Mouse (Mus musculus) liver, embryonic 14.5 days (tissue): ENCODE measurements around the gene Paxbp1.

Experiments used
- CTCF ChIP-seq: IDR thresholded peaks from 2 replicates; pipeline ENCODE4 v1.5.1; 2016; ENCODE audit warnings: antibody characterized with exemption, low read depth, control low read depth
- EP300 ChIP-seq: IDR thresholded peaks from 2 replicates; pipeline ENCODE4 v1.6.1; 2016; ENCODE audit warnings: antibody characterized with exemption, low read depth

DNA sequence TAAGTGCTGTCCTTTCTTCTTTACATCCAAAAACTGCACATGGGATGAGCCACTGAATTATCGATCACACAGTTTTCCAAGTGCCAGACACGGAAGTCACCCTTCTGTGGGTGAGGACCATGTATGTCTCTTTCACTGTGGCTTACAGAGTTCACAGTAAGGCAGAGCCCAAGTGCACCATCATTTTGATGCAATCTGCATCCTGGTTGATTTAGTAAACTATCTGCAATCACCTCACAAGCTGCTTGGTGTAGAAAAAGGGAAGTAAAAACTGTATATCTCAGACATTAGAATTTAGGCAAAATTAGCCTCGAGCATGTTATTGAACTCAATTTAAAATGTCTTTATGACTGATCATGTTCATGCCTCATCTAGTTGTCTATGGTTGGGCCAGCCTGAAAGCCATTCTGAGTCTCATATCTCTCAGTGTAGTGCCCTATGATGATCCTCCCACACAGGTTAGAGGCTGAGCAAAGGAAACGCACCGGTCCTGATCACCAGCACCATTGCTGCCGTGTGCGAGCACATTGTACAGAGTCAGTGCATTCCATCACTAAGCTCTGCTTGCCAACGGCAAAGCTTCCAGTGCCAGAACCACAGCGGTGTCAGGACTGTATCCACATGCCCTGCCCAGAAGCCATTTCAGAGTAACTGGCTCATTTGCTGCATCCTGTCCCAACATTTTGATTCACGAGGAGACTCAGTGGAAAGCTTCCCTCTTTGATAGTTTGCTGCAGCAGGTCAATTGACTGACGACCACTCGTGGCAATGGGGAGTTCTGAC lies 20.4 kb upstream of the Paxbp1 start:
- TF ChIP-seq CTCF (no peak), EP300 (no peak)
